Mouse (Mus musculus) stomach, postnatal 0 days (tissue): Measurements from ENCODE around the gene Crb1.

Experiments used
- CTCF ChIP-seq: IDR thresholded peaks from 2 replicates; pipeline ENCODE4 v1.5.1; 2016; ENCODE audit warnings: antibody characterized with exemption, low read depth, mild to moderate bottlenecking, moderate library complexity
- EP300 ChIP-seq: optimal IDR thresholded peaks from 2 replicates; pipeline ENCODE3; 2016; ENCODE audit warnings: antibody characterized with exemption

GRCm38 (mm10) chr1:139348566-139348965 lies 28.3 kb downstream of the Crb1 start:
- TF ChIP-seq CTCF (no peak), EP300 (no peak)
